Mouse (Mus musculus): ENCODE data around the gene Notch2. TPM values are rescaled to one million over a fixed set of nuclear protein-coding genes. Genes with fewer than 3 reads are reported as not detected.

Gene Notch2
- polyA plus RNA-seq, 1 experiment = 0.05 TPM

DNA sequence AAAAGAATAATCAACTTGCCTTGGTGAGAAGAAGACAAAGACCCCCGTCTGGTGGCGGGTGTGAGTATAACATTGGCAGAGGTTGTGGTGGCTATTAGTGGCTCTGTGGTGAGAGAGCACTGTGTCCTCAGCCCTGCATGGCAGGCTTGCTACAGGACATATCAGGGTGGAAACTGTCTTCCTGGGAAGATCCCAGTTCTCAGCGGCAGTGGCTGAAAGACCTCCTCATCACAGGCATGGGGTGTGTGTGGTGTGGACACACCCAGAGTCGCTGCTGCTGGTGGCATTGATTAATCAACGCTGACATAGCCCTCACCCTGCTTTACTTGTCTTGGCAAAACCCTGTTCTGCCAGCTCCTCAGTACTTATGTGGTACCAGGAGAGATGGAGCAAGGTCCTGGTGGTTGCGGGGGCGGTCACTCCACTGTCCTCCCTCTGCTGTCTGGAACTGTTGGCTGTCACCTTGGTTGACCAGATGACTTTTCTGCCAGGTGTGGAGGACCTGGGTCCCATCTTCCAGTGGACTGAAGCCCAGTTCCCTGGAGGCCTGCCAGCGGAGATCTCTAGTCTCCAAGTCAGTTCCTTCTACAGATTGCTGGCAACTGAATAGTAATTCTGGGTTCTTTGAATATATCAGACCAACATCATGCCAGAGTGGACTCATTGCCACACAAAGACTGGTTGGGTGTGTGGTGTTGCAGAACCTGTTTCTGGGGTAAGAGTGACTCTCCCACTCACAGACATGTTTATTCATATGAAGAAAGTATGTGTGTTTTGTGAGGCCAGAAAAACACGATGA lies 7.3 kb downstream of the Notch2 start:
- no peaks in the 10 kb centered on the region for H3K9me3 ChIP-seq (ENCODE audit: control insufficient read depth, low read length)
- H3K27me3 ChIP-seq (ENCODE audit: control insufficient read depth) = no peaks in the 10 kb centered on the region
- H3K4me3 ChIP-seq (replicated peaks) = no peak overlapping the region
- H3K4me1 ChIP-seq (ENCODE audit: control insufficient read depth) = peaks cover 34% of the 10 kb centered on the region
- TF ChIP-seq TAL1 (IDR thresholded peaks at IDR 0.05; ENCODE audit: low read length) (no peak), GATA1 (IDR thresholded peaks at IDR 0.05; ENCODE audit: low read length) (no peak)
- no peaks in the 10 kb centered on the region for H3K36me3 ChIP-seq (ENCODE audit: control insufficient read depth)

DNA sequence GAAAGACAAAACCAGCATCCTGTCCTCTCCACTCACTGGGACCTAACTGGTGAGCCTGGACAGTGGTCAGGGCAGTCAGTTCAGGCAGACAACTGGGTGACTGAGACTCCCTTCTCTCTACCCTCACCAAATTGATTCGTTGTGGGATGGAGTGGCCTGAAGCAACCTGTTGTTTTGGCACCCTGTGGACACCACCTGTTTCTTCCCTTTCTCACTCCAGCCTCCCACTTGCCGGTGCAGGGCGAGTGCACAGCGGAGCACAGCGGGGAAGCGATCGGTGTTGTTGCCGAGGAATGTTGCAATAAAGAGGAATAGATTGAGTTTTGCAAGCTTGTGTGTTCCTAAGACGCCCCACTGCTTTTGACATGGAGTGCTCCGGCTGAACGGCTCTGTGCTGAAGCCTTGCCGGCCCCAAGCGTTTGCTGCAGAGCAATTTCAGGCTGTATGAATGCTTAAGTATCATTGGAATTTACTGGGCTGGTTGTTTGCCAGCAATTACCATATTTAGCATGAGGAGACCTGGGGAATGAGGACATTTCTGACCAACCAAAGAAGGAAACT lies 11.0 kb downstream of the Notch2 start:
- TF ChIP-seq GATA1 (IDR thresholded peaks at IDR 0.05; ENCODE audit: low read length) (no peak), TAL1 (IDR thresholded peaks at IDR 0.05; ENCODE audit: low read length) (no peak)
- peaks cover 35% of the 10 kb centered on the region for H3K4me1 ChIP-seq (ENCODE audit: control insufficient read depth)

DNA sequence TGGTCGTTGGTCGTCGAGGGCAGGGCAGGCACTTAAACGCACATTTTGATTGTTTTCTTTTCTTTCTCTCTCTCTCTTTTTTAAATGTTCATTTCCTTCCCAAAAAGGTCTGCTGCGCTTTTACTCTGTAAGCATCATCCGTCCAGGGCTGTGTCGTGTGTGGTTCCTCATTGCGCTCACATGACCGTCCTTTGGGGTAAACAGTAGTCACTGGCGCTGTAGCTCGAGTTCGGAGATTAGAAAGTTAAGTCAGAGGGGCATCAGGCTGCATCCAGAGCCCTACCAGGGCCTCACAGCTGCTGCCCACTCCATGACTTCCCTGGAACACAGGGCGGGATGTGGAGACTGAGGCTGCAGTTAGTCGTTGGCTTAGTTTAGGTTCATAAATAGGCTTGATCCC lies 12.2 kb downstream of the Notch2 start:
- H3K36me3 ChIP-seq (ENCODE audit: control insufficient read depth) = no peaks in the 10 kb centered on the region
- peaks cover 27% of the 10 kb centered on the region for H3K4me1 ChIP-seq (ENCODE audit: control insufficient read depth)
- H3K4me3 ChIP-seq (replicated peaks) = no peak overlapping the region
- no peak for TF ChIP-seq TAL1 (IDR thresholded peaks at IDR 0.05; ENCODE audit: low read length)
- TF ChIP-seq GATA1 (IDR thresholded peaks at IDR 0.05; ENCODE audit: low read length) = no peak
- no peaks in the 10 kb centered on the region for H3K9me3 ChIP-seq (ENCODE audit: control insufficient read depth, low read length)
- H3K27me3 ChIP-seq (ENCODE audit: control insufficient read depth) = no peaks in the 10 kb centered on the region

More for the DNA sequence above, 11.0 kb downstream of the Notch2 start:
- no peaks in the 10 kb centered on the region for H3K27me3 ChIP-seq (ENCODE audit: control insufficient read depth)
- H3K4me3 ChIP-seq (replicated peaks) = no peak overlapping the region
- no peaks in the 10 kb centered on the region for H3K36me3 ChIP-seq (ENCODE audit: control insufficient read depth)
- H3K9me3 ChIP-seq (ENCODE audit: control insufficient read depth, low read length) = no peaks in the 10 kb centered on the region

DNA sequence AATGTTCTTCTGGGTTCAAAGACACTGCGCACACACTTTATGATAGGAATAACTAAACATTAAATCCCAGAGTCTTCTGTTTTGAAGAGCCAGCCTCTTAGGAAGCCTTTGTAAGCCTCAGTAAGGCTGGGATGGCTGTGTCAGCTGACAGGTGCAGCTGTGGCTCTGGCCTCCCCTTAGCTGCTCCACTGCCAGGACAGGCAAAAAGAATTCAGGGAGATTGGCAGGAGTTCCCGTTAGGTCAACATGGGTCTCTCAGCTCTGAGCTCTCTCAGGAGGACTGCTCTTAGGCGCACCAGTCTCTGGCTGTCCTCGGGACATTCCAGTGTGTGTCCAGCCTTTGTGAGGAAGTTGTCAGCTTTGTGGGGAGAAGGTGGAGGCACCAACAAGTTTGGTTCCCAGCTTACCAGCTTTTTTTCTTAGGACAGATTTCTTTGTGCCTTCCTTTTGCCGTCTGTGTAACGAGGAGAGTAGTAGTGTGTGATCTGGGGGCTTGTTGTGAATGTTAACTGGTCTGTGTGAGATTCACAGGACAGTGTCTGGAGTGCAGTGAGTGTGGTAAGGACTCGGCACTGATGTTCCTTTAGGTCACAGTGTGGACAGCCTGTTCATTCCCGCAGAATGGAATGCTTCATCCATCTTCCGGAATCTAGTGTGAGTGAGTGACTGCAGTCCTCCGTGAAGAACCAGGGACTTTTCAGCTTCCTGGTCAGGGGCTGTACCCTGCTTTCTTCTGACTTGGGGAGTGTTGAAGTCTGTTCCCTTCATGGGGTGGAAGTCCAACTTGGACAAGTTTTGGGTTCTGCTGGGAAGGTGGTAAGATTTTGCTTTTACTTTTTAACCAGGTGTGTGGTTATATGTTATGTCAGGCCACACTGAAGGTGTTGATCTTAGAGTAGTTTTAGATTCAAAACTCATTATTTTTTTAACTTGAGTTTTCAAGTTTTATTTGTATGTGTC lies 12.9 kb downstream of the Notch2 start:
- H3K9me3 ChIP-seq (ENCODE audit: control insufficient read depth, low read length) = no peaks in the 10 kb centered on the region
- H3K27me3 ChIP-seq (ENCODE audit: control insufficient read depth) = no peaks in the 10 kb centered on the region
- no peak overlapping the region for H3K4me3 ChIP-seq (replicated peaks)
- peaks cover 24% of the 10 kb centered on the region for H3K4me1 ChIP-seq (ENCODE audit: control insufficient read depth)
- no peaks in the 10 kb centered on the region for H3K36me3 ChIP-seq (ENCODE audit: control insufficient read depth)
- TF ChIP-seq GATA1 (IDR thresholded peaks at IDR 0.05; ENCODE audit: low read length) = no peak
- no peak for TF ChIP-seq TAL1 (IDR thresholded peaks at IDR 0.05; ENCODE audit: low read length)

DNA sequence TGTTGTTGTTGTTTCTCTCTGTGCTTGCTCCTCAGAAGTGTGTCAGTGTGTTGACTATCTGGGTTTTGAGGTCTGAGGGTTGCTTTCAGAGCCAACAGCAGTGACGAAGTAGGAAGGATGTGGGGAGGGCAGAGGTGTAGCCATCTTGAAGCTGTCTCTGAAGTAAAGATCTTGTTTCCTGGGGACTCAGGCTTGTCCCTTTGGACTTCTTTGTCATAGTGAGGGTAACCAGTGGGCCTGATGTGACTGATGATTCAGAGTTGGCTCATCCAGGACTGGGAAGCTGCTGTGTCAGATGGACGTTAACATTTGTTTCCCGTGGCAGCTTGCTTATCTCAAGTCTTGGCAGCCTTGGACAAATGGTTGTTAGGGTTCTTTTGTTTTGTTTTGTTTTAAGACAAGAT lies 14.0 kb downstream of the Notch2 start:
- TF ChIP-seq TAL1 (IDR thresholded peaks at IDR 0.05; ENCODE audit: low read length) = no peak
- Histone ChIP-seq H3K36me3 (ENCODE audit: control insufficient read depth) (no peaks in the 10 kb centered on the region), H3K27me3 (ENCODE audit: control insufficient read depth) (no peaks in the 10 kb centered on the region), H3K9me3 (ENCODE audit: control insufficient read depth, low read length) (no peaks in the 10 kb centered on the region), H3K4me1 (ENCODE audit: control insufficient read depth) (peaks cover 33% of the 10 kb centered on the region), H3K4me3 (replicated peaks) (no peak overlapping the region)

DNA sequence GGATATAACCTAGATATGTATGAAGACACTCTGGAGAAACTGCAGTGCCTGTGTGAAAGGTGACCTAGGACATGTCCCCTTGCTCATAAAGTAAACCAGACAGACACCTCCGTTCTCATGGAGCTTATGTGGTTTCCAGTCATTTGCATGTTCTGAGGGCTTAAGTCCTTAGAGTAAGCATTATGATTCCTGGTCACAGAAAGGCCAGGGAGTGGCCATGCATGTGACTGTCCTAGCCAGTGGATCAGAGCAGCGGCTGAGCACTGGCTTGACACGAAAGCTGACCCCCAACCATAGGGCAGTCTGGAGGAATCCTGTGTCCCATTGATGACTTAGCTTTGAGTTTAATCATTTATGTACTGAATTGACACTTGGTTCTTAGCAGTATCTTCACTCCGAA lies 14.7 kb downstream of the Notch2 start:
- no peaks in the 10 kb centered on the region for H3K36me3 ChIP-seq (ENCODE audit: control insufficient read depth)
- no peaks in the 10 kb centered on the region for H3K9me3 ChIP-seq (ENCODE audit: control insufficient read depth, low read length)
- no peak overlapping the region for H3K4me3 ChIP-seq (replicated peaks)
- peaks cover 38% of the 10 kb centered on the region for H3K4me1 ChIP-seq (ENCODE audit: control insufficient read depth)
- H3K27me3 ChIP-seq (ENCODE audit: control insufficient read depth) = no peaks in the 10 kb centered on the region
- no peak for TF ChIP-seq TAL1 (IDR thresholded peaks at IDR 0.05; ENCODE audit: low read length)
- no peak for TF ChIP-seq GATA1 (IDR thresholded peaks at IDR 0.05; ENCODE audit: low read length)

DNA sequence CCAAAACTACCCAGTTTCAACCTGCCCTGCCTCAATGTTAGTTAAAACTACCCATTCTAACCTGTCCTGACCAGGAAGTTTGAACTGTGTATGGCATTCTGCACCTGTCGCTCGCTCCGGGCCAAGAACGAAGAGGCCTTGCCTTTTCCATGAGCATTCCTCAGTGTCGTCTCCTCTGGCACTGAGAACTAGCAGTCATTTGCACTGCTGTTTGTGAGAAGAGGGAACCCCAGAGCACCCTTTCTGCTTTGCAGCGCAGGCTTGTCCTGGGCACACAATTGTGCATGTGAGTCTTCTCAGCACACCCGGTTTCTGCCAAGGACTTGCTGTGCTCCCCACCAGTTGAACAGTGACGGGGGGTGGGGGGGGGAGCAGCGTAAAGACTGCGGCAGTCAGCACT lies 15.6 kb downstream of the Notch2 start:
- H3K9me3 ChIP-seq (ENCODE audit: control insufficient read depth, low read length) = no peaks in the 10 kb centered on the region
- no peak overlapping the region for H3K4me3 ChIP-seq (replicated peaks)
- H3K27me3 ChIP-seq (ENCODE audit: control insufficient read depth) = no peaks in the 10 kb centered on the region
- peaks cover 41% of the 10 kb centered on the region for H3K4me1 ChIP-seq (ENCODE audit: control insufficient read depth)
- TF ChIP-seq GATA1 (IDR thresholded peaks at IDR 0.05; ENCODE audit: low read length) = no peak
- no peak for TF ChIP-seq TAL1 (IDR thresholded peaks at IDR 0.05; ENCODE audit: low read length)
- no peaks in the 10 kb centered on the region for H3K36me3 ChIP-seq (ENCODE audit: control insufficient read depth)

DNA sequence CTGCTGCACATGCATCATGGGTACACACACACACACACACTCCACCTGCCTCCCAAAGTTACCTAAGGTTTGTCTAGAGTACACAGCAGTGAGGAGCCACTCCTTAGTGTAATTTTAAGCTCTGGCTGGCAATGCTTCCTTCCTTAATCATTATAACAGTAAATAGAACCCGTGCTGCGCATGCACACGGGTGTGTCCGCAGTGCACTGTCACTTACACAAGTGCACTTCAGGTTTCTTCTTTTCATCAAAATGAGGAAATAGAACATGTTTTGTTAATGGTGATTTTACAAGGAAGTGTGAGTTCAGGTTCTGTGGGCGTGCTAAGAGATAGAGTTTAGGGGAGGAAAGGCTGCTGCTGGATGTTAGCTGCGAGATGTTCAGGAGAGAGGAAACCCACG lies 17.8 kb downstream of the Notch2 start:
- H3K9me3 ChIP-seq (ENCODE audit: control insufficient read depth, low read length) = no peaks in the 10 kb centered on the region
- H3K4me3 ChIP-seq (replicated peaks) = no peak overlapping the region
- TF ChIP-seq GATA1 (IDR thresholded peaks at IDR 0.05; ENCODE audit: low read length) (no peak), TAL1 (IDR thresholded peaks at IDR 0.05; ENCODE audit: low read length) (no peak)
- no peaks in the 10 kb centered on the region for H3K27me3 ChIP-seq (ENCODE audit: control insufficient read depth)
- no peaks in the 10 kb centered on the region for H3K36me3 ChIP-seq (ENCODE audit: control insufficient read depth)
- H3K4me1 ChIP-seq (ENCODE audit: control insufficient read depth) = peaks cover 41% of the 10 kb centered on the region

DNA sequence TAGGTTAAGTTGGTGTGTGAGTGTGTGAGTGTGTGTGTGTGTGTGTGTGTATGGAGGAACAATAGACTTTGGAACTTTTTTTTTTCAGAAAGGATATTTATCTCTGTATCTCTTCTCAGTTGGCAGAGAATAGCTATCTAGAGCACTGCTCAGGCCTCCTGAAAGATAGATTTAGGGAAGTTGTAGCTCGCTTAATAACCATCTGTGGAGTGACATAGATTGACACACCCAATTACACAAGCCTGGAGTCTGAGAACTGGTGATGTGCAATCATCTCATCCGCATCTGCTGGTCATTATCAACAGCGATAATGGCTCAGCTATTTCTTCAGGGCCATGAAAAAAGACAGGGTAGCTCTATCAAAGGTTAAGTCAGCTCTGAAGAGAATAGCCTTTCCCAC lies 18.9 kb downstream of the Notch2 start:
- H3K4me1 ChIP-seq (ENCODE audit: control insufficient read depth) = peaks cover 36% of the 10 kb centered on the region
- H3K36me3 ChIP-seq (ENCODE audit: control insufficient read depth) = no peaks in the 10 kb centered on the region
- TF ChIP-seq TAL1 (IDR thresholded peaks at IDR 0.05; ENCODE audit: low read length) = no peak
- TF ChIP-seq GATA1 (IDR thresholded peaks at IDR 0.05; ENCODE audit: low read length) = no peak
- H3K9me3 ChIP-seq (ENCODE audit: control insufficient read depth, low read length) = no peaks in the 10 kb centered on the region
- no peaks in the 10 kb centered on the region for H3K27me3 ChIP-seq (ENCODE audit: control insufficient read depth)
- no peak overlapping the region for H3K4me3 ChIP-seq (replicated peaks)

Data from erythroblast, embryonic 14.5 days (primary cell).